Comparison of ENCODE assay signal across 8 mouse cellular contexts in the genomic region with DNA sequence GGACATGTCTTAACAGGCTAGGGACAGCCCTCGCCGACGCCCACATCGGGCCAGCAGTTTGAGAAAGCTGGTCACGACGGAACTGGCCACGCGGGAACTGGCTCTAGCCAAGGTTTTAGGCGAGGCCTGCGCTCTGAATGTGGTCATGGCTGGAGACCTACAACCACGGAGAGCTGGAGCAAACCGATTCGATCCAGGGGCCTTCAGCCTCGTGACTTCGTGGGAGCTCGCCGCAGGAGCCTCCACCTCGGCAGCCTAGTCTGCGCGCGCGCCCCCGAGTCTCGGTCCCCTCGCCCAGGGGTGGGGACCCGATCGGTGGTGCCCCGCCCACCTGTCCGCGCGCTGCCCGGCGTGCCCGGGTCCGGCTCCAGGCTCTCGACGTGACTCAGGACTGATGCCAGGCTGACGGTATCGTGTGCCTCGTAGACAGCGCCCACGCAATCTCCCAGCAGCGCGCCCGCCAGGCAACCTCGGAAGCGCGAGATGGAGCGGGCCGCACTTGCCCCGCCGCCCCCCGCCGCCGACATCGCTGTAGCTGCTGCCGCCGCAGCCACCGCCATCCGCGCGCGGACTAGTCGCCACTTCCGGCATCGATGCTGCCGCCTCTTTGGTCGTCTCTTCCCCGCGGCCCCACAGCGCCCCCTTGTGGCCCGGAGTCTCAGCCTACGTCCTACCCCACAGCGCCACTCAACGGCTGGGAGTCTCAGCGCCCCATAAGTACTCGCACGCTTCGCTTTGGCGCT. TPM values are rescaled to one million over a fixed set of nuclear protein-coding genes. Genes with fewer than 3 reads are reported as not detected.
DNase-seq lines count a peak whose midpoint lies in the region; ATAC-seq and TF ChIP-seq lines count a peak whose summit lies in the region.

TSS of gene Adprhl2 (minus strand) at position 593 of the 743 bp plus-strand sequence.

- WGBS in heart, embryonic 11.5 days (ENCODE audit: insufficient replicate concordance) = under 1% methylated on average over 80 of the region's 80 CpGs
- WGBS in kidney, embryonic 16.5 days = under 1% methylated on average over 80 of the region's 80 CpGs
- whole genome bisulfite sequencing in liver, adult 2 months = under 1% methylated on average over 80 of the region's 80 CpGs

- peak within 1 kb of the TSS; percentile 92 for H3K4me2 ChIP-seq in heart, embryonic 11.5 days
- H3K4me2 ChIP-seq in kidney, embryonic 16.5 days (replicated peaks; ENCODE audit: low read depth, low read length) = peak within 1 kb of the TSS; percentile 90
- H3K4me2 ChIP-seq in myocyte (ENCODE audit: low read depth) = peak within 1 kb of the TSS; percentile 91

- peaks cover 32% of the 10 kb centered on the region for H3K27me3 ChIP-seq in heart, embryonic 11.5 days (ENCODE audit: control insufficient read depth, insufficient read depth, low read length)
- H3K27me3 ChIP-seq in kidney, embryonic 16.5 days (ENCODE audit: insufficient read depth, low read length) = peaks cover 7% of the 10 kb centered on the region; the same call in 1 of the 2 replicates
- H3K27me3 ChIP-seq in liver, adult 2 months (ENCODE audit: control insufficient read depth, insufficient read depth, low read length) = no peaks in the 10 kb centered on the region
- H3K27me3 ChIP-seq in myocyte (ENCODE audit: control insufficient read depth, insufficient read depth, insufficient read length) = no peaks in the 10 kb centered on the region
- no peaks in the 10 kb centered on the region for H3K27me3 ChIP-seq in splenic B cell, adult 2 months (ENCODE audit: control insufficient read depth, insufficient read depth, low read length, poor library complexity, severe bottlenecking)

- H3K79me2 ChIP-seq in liver, adult 2 months (ENCODE audit: control insufficient read depth, insufficient read depth, low read length) = peaks cover 8% of the 10 kb centered on the region
- peaks cover 14% of the 10 kb centered on the region for H3K79me2 ChIP-seq in myocyte (ENCODE audit: control insufficient read depth, insufficient read depth)

- peak; percentile 99 for TF ChIP-seq CTCF in liver, adult 2 months (IDR thresholded peaks at IDR 0.05; ENCODE audit: low read depth, low read length)

- peak within 1 kb of the TSS; percentile 77 for H3K9ac ChIP-seq in heart, embryonic 11.5 days (ENCODE audit: low read depth, low read length)
- H3K9ac ChIP-seq in kidney, embryonic 16.5 days (replicated peaks; ENCODE audit: low read length) = peak within 1 kb of the TSS; percentile 84
- peak within 1 kb of the TSS; percentile 95 for H3K9ac ChIP-seq in liver, adult 2 months (ENCODE audit: low read depth, low read length)

- peak; percentile 93 for ATAC-seq in erythroblast, adult 5-6 weeks (replicated peaks; ENCODE audit: low FRiP score, poor library complexity, severe bottlenecking)
- ATAC-seq in heart, embryonic 11.5 days (replicated peaks; ENCODE audit: insufficient number of reproducible peaks, low FRiP score, low TSS enrichment) = peak; percentile 81
- ATAC-seq in kidney, embryonic 16.5 days (ENCODE audit: low FRiP score, low TSS enrichment) = peak; percentile 86

- peak within 1 kb of the TSS; percentile 79 for H3ac ChIP-seq in myocyte (ENCODE audit: control insufficient read depth, insufficient read length)

- DNase-seq in B cell, adult 2 months = peak; percentile 100
- peak; percentile 99 for DNase-seq in brain, adult 2 months (ENCODE audit: low read depth, low spot score)
- peak; percentile 81 for DNase-seq in liver, adult 2 months (ENCODE audit: extremely low read depth, low read depth, low spot score)
- peak; percentile 98 for DNase-seq in splenic B cell, adult 2 months (ENCODE audit: low read depth, low spot score)

- H3K36me3 ChIP-seq in heart, embryonic 11.5 days (ENCODE audit: control insufficient read depth, insufficient read depth, low read length) = peaks cover 19% of the 10 kb centered on the region
- H3K36me3 ChIP-seq in kidney, embryonic 16.5 days (ENCODE audit: insufficient read depth, low read length) = peaks cover 24% of the 10 kb centered on the region
- H3K36me3 ChIP-seq in liver, adult 2 months (ENCODE audit: control insufficient read depth, insufficient read depth, low read length) = peaks cover 4% of the 10 kb centered on the region; the same call in 1 of the 2 replicates
- no peaks in the 10 kb centered on the region for H3K36me3 ChIP-seq in myocyte (ENCODE audit: control insufficient read depth, insufficient read depth)
- no peaks in the 10 kb centered on the region for H3K36me3 ChIP-seq in splenic B cell, adult 2 months (ENCODE audit: control insufficient read depth, insufficient read depth, low read length, poor library complexity, severe bottlenecking)

- peak; percentile 46; the same call in 1 of the 2 replicates for TF ChIP-seq POLR2A in liver, adult 2 months (IDR thresholded peaks at IDR 0.05; ENCODE audit: extremely low read depth, insufficient read depth, low read length)
- TF ChIP-seq POLR2A in myocyte (IDR thresholded peaks at IDR 0.05; ENCODE audit: insufficient read length, low read depth) = peak; percentile 92

- H3K4me3 ChIP-seq in heart, embryonic 11.5 days (ENCODE audit: low read depth, low read length) = peak within 1 kb of the TSS; percentile 62
- H3K4me3 ChIP-seq in kidney, embryonic 16.5 days (ENCODE audit: low read length) = peak within 1 kb of the TSS; percentile 76
- peak within 1 kb of the TSS; percentile 92 for H3K4me3 ChIP-seq in liver, adult 2 months (ENCODE audit: insufficient read depth, low read depth, low read length)
- peak within 1 kb of the TSS; percentile 70 for H3K4me3 ChIP-seq in myocyte

- no peaks in the 10 kb centered on the region for H3K9me3 ChIP-seq in heart, embryonic 11.5 days (replicated peaks; ENCODE audit: control insufficient read depth, low read length)
- H3K9me3 ChIP-seq in kidney, embryonic 16.5 days (ENCODE audit: low read length) = no peaks in the 10 kb centered on the region

- H3K4me1 ChIP-seq in heart, embryonic 11.5 days (ENCODE audit: control insufficient read depth, insufficient read depth, low read length) = peaks cover 7% of the 10 kb centered on the region; the same call in 1 of the 2 replicates
- peaks cover 16% of the 10 kb centered on the region for H3K4me1 ChIP-seq in kidney, embryonic 16.5 days (ENCODE audit: insufficient read depth, low read length)
- H3K4me1 ChIP-seq in liver, adult 2 months (ENCODE audit: control insufficient read depth, insufficient read depth, low read length) = peaks cover 6% of the 10 kb centered on the region

- peak within 1 kb of the TSS; percentile 65 for H3K27ac ChIP-seq in heart, embryonic 11.5 days (ENCODE audit: low read depth, low read length)
- H3K27ac ChIP-seq in kidney, embryonic 16.5 days (ENCODE audit: low read length) = peak within 1 kb of the TSS; percentile 71
- H3K27ac ChIP-seq in liver, adult 2 months (replicated peaks; ENCODE audit: insufficient read depth, low read depth, low read length) = peak within 1 kb of the TSS; percentile 51; the same call in 1 of the 2 replicates

TF ChIP-seq in myocyte, 11 proteins besides CTCF, POLR2A, EP300 and RAD21:
- TF ChIP-seq E2F4 (IDR thresholded peaks at IDR 0.05; ENCODE audit: insufficient read depth) = peak; percentile 41
- TF ChIP-seq SRF (IDR thresholded peaks at IDR 0.05; ENCODE audit: control insufficient read depth, insufficient read length, low read depth) = peak; percentile 65
- TF ChIP-seq TCF3 (IDR thresholded peaks at IDR 0.05; ENCODE audit: insufficient read length, low read depth) = no peak
- TF ChIP-seq TCF12 (IDR thresholded peaks at IDR 0.05; ENCODE audit: insufficient read depth, poor library complexity, severe bottlenecking) = no peak
- peak in 1 of 3 experiments; percentile 30 for TF ChIP-seq MYOD1 (IDR thresholded peaks at IDR 0.05; ENCODE audit: control insufficient read depth in 1 of 3, insufficient read length in 2 of 3, low read depth in 2 of 3)
- TF ChIP-seq CEBPB (IDR thresholded peaks at IDR 0.05; ENCODE audit: insufficient read depth, poor library complexity, severe bottlenecking) = no peak
- peak; percentile 33 for TF ChIP-seq REST (IDR thresholded peaks at IDR 0.05; ENCODE audit: insufficient read depth, insufficient read length)
- no peak for TF ChIP-seq USF1 (IDR thresholded peaks at IDR 0.05; ENCODE audit: low read depth)
- peak; percentile 94 for TF ChIP-seq POLR2AphosphoS2 (IDR thresholded peaks at IDR 0.05; ENCODE audit: insufficient read length, low read depth)
- peak in 2 of 3 experiments; percentile 28 to 54 for TF ChIP-seq MYOG (IDR thresholded peaks at IDR 0.05; ENCODE audit: control insufficient read depth in 1 of 3, insufficient read depth in 1 of 3, insufficient read length in 2 of 3, low read depth in 2 of 3)
- no peak for TF ChIP-seq MAX (IDR thresholded peaks at IDR 0.05; ENCODE audit: low read depth)

RNA-seq across cellular contexts. Expression of gene Adprhl2, which starts in this region (rescaled TPM):
- total RNA-seq in erythroblast, adult 5-6 weeks (2015; ENCODE audit: low replicate concordance) = 0.77 and 2.1 TPM in 2 replicates
- total RNA-seq in erythroblast, adult 5-6 weeks (2017; ENCODE audit: low replicate concordance) = 4.3 and 4.6 TPM in 2 replicates
- 28.8 and 30.1 TPM in 2 replicates for polyA plus RNA-seq in heart, embryonic 11.5 days (2014; fragmentation: Nextera tagmentation; extraction: Ambion mirVana)
- polyA plus RNA-seq in kidney, embryonic 16.5 days (2015; fragmentation: Nextera tagmentation; extraction: Ambion mirVana) = 85.3 and 91.6 TPM in 2 replicates
- total RNA-seq in liver, adult 2 months (2014; rRNA removed) = 12.1 and 13.2 TPM in 2 replicates
- 24.4 and 27.6 TPM in 2 replicates for polyA plus RNA-seq in liver, adult 2 months (2012; rRNA removed)
- polyA plus RNA-seq in myocyte (2012; fragmentation: generic; extraction: Trizol) = 31.5 TPM

Comparison
In these comparisons a context has a peak if more than half of its experiments do, and no peak if none do; other contexts are left out.
1. Peak in every context shown above with its lines: DNase-seq, ATAC-seq, H3K4me3 ChIP-seq and H3K27ac ChIP-seq.